Mouse (Mus musculus) inflammation-experienced regulatory T-cells (primary cell): ENCODE results near the gene Gm21256. TPM values are rescaled to one million over a fixed set of nuclear protein-coding genes. Genes with fewer than 3 reads are reported as not detected.

ENCODE experiments used
- polyA plus RNA-seq, 2 experiments: library from polyadenylated mRNA; unstranded; fragments of 100-300 nt; shearing (Covaris generic); gene quantifications; one replicate each; pipeline ENCODE4 v1.2.1; 2017

Gene Gm21256
- not detected for polyA plus RNA-seq

GRCm38 (mm10) chrY:47450660-47451059 lies at the start of gene Gm21256:
Gene Gm21256, plus strand, starts transcription at chrY:47450960.

Other genes with a start within 250 kb of the Gm21256 start
- not detected for gene Gm21170, start 240.1 kb downstream of the Gm21256 start, polyA plus RNA-seq